Mouse (Mus musculus): ENCODE measurements at regions not wholly inside any gene's neighbourhood (a gene's known extent, or its start where the extent isn't known, plus 50 kb on each side); places are given as distances from the start of the nearest gene placed in this dataset.

GRCm38 (mm10) chr7:71224320-71224865 lies 126.9 kb downstream of the Gm10295 start:
- Histone ChIP-seq H3K9me3 (ENCODE audit: control insufficient read depth, low read length) (no peaks in the 10 kb centered on the region), H3K4me3 (ENCODE audit: low read depth, low read length) (no peak overlapping the region), H3K36me3 (ENCODE audit: control insufficient read depth, insufficient read depth, low read length) (no peaks in the 10 kb centered on the region), H3K9ac (ENCODE audit: low read depth, low read length) (no peak overlapping the region), H3K4me2 (replicated peaks; ENCODE audit: low read depth, low read length) (no peak overlapping the region), H3K4me1 (replicated peaks; ENCODE audit: control insufficient read depth, insufficient read depth, low read length) (no peaks in the 10 kb centered on the region), H3K27me3 (ENCODE audit: control insufficient read depth, insufficient read depth, low read length) (no peaks in the 10 kb centered on the region), H3K27ac (ENCODE audit: low read depth, low read length) (no peak overlapping the region)
- 85% methylated on average over 9 of the region's 9 CpGs for WGBS
- ATAC-seq (ENCODE audit: low FRiP score): no peak
- DNase-seq (ENCODE audit: low spot score): no peak

DNA sequence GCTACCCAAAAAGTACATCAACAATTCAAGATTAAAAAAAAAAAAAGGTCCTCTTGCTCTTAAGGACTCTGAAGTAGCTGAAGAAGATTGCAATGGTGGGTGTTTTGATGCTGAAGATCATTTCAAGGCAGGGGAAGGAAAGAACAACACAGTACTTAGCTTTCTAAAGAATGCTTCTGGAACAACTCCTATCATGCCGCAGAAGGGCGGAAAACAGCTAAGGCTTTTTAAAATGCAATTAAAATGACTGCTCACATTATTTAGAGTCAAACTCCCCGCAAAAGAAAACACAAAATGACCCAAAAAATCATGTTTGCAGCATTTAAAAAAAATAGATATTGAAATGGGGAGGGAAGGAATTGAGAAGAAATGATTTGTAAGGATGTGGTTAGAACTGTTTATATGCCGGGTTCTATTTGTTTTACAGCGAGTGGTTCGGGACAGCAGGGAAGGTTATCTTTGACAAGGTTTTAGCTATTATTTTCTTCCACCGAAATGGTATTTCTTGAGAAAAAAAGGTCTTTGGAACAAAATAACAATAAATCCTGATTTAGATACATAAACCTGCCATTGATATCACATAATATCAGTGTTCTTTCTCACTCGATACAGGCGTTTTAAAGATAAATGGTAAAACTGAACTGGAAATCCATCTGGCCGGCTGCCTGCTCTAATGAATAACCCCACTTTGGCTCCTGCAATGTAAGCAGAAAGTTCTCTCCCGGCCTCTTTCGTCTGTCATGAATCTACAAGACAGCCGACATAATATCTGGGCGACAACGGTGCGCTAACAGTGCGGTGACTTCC lies 127.6 kb downstream of the Gm10295 start:
- no peak for ATAC-seq (ENCODE audit: low FRiP score)

DNA sequence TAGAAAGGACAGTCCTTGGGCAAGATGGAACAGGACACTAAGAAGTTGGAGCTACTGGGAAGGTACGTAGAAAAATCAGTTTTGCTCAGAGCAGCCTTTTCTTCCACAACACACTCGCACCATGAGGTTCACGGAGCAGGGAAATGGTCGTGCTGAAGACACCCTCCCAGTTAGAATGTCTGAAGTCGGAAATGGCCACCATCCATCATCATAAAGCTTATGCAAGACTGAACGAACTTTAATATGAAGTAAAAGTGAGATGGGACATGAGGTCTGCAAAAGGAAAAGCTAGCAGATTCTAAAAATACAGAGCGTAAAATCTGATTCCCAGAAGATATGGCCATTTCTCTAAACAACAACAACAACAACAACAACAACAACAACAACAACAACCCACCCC lies 133.9 kb downstream of the Gm10295 start:
- no peaks in the 10 kb centered on the region for H3K4me1 ChIP-seq (replicated peaks; ENCODE audit: control insufficient read depth, insufficient read depth, low read length)
- ATAC-seq (ENCODE audit: low FRiP score) (no peak), DNase-seq (ENCODE audit: low spot score) (no peak)
- H3K4me3 ChIP-seq (ENCODE audit: low read depth, low read length): no peak overlapping the region
- no peaks in the 10 kb centered on the region for H3K27me3 ChIP-seq (ENCODE audit: control insufficient read depth, insufficient read depth, low read length)
- H3K9me3 ChIP-seq (ENCODE audit: control insufficient read depth, low read length): no peaks in the 10 kb centered on the region
- no peak overlapping the region for H3K4me2 ChIP-seq (replicated peaks; ENCODE audit: low read depth, low read length)
- 88% methylated on average over 7 of the region's 7 CpGs for WGBS
- no peak overlapping the region for H3K9ac ChIP-seq (ENCODE audit: low read depth, low read length)
- no peaks in the 10 kb centered on the region for H3K36me3 ChIP-seq (ENCODE audit: control insufficient read depth, insufficient read depth, low read length)
- H3K27ac ChIP-seq (ENCODE audit: low read depth, low read length): no peak overlapping the region

More for the DNA sequence above, 127.6 kb downstream of the Gm10295 start:
- 87% methylated on average over 17 of the region's 17 CpGs for WGBS
- Histone ChIP-seq H3K4me2 (replicated peaks; ENCODE audit: low read depth, low read length) (no peak overlapping the region), H3K4me1 (replicated peaks; ENCODE audit: control insufficient read depth, insufficient read depth, low read length) (no peaks in the 10 kb centered on the region), H3K36me3 (ENCODE audit: control insufficient read depth, insufficient read depth, low read length) (no peaks in the 10 kb centered on the region), H3K4me3 (ENCODE audit: low read depth, low read length) (no peak overlapping the region), H3K9me3 (ENCODE audit: control insufficient read depth, low read length) (no peaks in the 10 kb centered on the region), H3K27me3 (ENCODE audit: control insufficient read depth, insufficient read depth, low read length) (no peaks in the 10 kb centered on the region), H3K27ac (ENCODE audit: low read depth, low read length) (no peak overlapping the region), H3K9ac (ENCODE audit: low read depth, low read length) (no peak overlapping the region)
- no peak for DNase-seq (ENCODE audit: low spot score)

- Histone ChIP-seq H3K4me2 (replicated peaks; ENCODE audit: low read depth, low read length) (no peak overlapping the region), H3K4me1 (replicated peaks; ENCODE audit: control insufficient read depth, insufficient read depth, low read length) (no peaks in the 10 kb centered on the region), H3K9ac (ENCODE audit: low read depth, low read length) (no peak overlapping the region), H3K4me3 (ENCODE audit: low read depth, low read length) (no peak overlapping the region), H3K9me3 (ENCODE audit: control insufficient read depth, low read length) (no peaks in the 10 kb centered on the region), H3K36me3 (ENCODE audit: control insufficient read depth, insufficient read depth, low read length) (no peaks in the 10 kb centered on the region), H3K27ac (ENCODE audit: low read depth, low read length) (no peak overlapping the region), H3K27me3 (ENCODE audit: control insufficient read depth, insufficient read depth, low read length) (no peaks in the 10 kb centered on the region)
- DNase-seq (ENCODE audit: low spot score) (no peak), ATAC-seq (ENCODE audit: low FRiP score) (no peak)
- WGBS: 56% methylated on average over 2 of the region's 2 CpGs
Measured at GRCm38 (mm10) chr7:71216808-71217207, 134.5 kb downstream of the Gm10295 start.

GRCm38 (mm10) chr7:71214500-71215055 lies 136.7 kb downstream of the Gm10295 start:
- no peak for DNase-seq (ENCODE audit: low spot score)

GRCm38 (mm10) chr7:71193131-71193530 lies 158.2 kb downstream of the Gm10295 start:
- H3K27ac ChIP-seq (ENCODE audit: low read depth, low read length): no peak overlapping the region
- 37% methylated on average over 7 of the region's 7 CpGs for WGBS
- no peak for ATAC-seq (ENCODE audit: low FRiP score)

More at GRCm38 (mm10) chr7:71214500-71215055, 136.7 kb downstream of the Gm10295 start:
- 79% methylated on average over 13 of the region's 13 CpGs for WGBS
- Histone ChIP-seq H3K9ac (ENCODE audit: low read depth, low read length) (no peak overlapping the region), H3K27me3 (ENCODE audit: control insufficient read depth, insufficient read depth, low read length) (no peaks in the 10 kb centered on the region), H3K27ac (ENCODE audit: low read depth, low read length) (no peak overlapping the region), H3K4me1 (replicated peaks; ENCODE audit: control insufficient read depth, insufficient read depth, low read length) (no peaks in the 10 kb centered on the region), H3K36me3 (ENCODE audit: control insufficient read depth, insufficient read depth, low read length) (no peaks in the 10 kb centered on the region), H3K9me3 (ENCODE audit: control insufficient read depth, low read length) (no peaks in the 10 kb centered on the region), H3K4me2 (replicated peaks; ENCODE audit: low read depth, low read length) (no peak overlapping the region), H3K4me3 (ENCODE audit: low read depth, low read length) (no peak overlapping the region)
- ATAC-seq (ENCODE audit: low FRiP score): no peak

DNA sequence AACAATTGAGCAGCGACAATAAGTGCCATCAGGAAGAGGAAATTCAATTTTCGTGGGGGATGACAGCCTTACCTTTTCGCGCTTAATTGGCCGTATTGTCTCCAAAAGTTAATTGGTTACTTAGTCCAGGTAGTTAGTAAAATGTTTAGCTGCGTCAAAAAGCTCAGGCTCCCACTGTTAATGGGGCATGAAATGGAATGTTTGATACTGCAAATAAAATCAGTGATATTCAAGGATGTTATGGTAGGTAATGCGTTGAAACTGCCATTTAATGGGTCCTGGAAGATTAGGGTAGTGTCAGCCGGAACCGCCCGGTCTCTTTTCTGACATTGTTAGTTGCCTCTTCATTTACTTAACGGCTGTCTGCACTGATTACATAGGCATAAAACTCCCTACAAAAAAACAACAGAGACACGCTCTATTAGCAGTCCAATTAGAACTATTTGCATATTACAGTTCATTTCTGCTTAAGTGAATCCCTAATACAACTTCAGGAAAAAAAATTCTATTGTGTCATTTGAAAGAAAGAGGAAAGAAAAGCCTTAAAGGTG lies 161.0 kb downstream of the Gm10295 start:
- Histone ChIP-seq H3K36me3 (ENCODE audit: control insufficient read depth, insufficient read depth, low read length) (no peaks in the 10 kb centered on the region), H3K27me3 (ENCODE audit: control insufficient read depth, insufficient read depth, low read length) (no peaks in the 10 kb centered on the region), H3K4me1 (replicated peaks; ENCODE audit: control insufficient read depth, insufficient read depth, low read length) (no peaks in the 10 kb centered on the region), H3K9me3 (ENCODE audit: control insufficient read depth, low read length) (no peaks in the 10 kb centered on the region), H3K27ac (ENCODE audit: low read depth, low read length) (no peak overlapping the region), H3K9ac (ENCODE audit: low read depth, low read length) (no peak overlapping the region), H3K4me2 (replicated peaks; ENCODE audit: low read depth, low read length) (no peak overlapping the region), H3K4me3 (ENCODE audit: low read depth, low read length) (no peak overlapping the region)
- no peak for ATAC-seq (ENCODE audit: low FRiP score)
- DNase-seq (ENCODE audit: low spot score): no peak
- 63% methylated on average over 12 of the region's 12 CpGs for WGBS

More at GRCm38 (mm10) chr7:71193131-71193530, 158.2 kb downstream of the Gm10295 start:
- no peak for DNase-seq (ENCODE audit: low spot score)
- no peaks in the 10 kb centered on the region for H3K27me3 ChIP-seq (ENCODE audit: control insufficient read depth, insufficient read depth, low read length)
- H3K4me2 ChIP-seq (replicated peaks; ENCODE audit: low read depth, low read length): no peak overlapping the region
- H3K36me3 ChIP-seq (ENCODE audit: control insufficient read depth, insufficient read depth, low read length): no peaks in the 10 kb centered on the region
- H3K9me3 ChIP-seq (ENCODE audit: control insufficient read depth, low read length): no peaks in the 10 kb centered on the region
- H3K4me3 ChIP-seq (ENCODE audit: low read depth, low read length): no peak overlapping the region
- H3K9ac ChIP-seq (ENCODE audit: low read depth, low read length): no peak overlapping the region
- no peaks in the 10 kb centered on the region for H3K4me1 ChIP-seq (replicated peaks; ENCODE audit: control insufficient read depth, insufficient read depth, low read length)

GRCm38 (mm10) chr7:71189757-71190156 lies 161.5 kb downstream of the Gm10295 start:
- Histone ChIP-seq H3K27ac (ENCODE audit: low read depth, low read length) (no peak overlapping the region), H3K9me3 (ENCODE audit: control insufficient read depth, low read length) (no peaks in the 10 kb centered on the region), H3K9ac (ENCODE audit: low read depth, low read length) (no peak overlapping the region), H3K36me3 (ENCODE audit: control insufficient read depth, insufficient read depth, low read length) (no peaks in the 10 kb centered on the region), H3K4me3 (ENCODE audit: low read depth, low read length) (no peak overlapping the region), H3K27me3 (ENCODE audit: control insufficient read depth, insufficient read depth, low read length) (no peaks in the 10 kb centered on the region), H3K4me1 (replicated peaks; ENCODE audit: control insufficient read depth, insufficient read depth, low read length) (no peaks in the 10 kb centered on the region), H3K4me2 (replicated peaks; ENCODE audit: low read depth, low read length) (no peak overlapping the region)
- DNase-seq (ENCODE audit: low spot score) (no peak), ATAC-seq (ENCODE audit: low FRiP score) (no peak)
- WGBS: 75% methylated on average over 6 of the region's 6 CpGs
